Mouse (Mus musculus) embryo, embryonic 10.5 days (tissue): ENCODE results near the gene Epn1.

Experiments
- DNase-seq: peaks from one replicate; pipeline ENCODE4 v3.0.0-alpha.2; 2015; ENCODE audit warnings: low spot score

Gene Epn1

DNA sequence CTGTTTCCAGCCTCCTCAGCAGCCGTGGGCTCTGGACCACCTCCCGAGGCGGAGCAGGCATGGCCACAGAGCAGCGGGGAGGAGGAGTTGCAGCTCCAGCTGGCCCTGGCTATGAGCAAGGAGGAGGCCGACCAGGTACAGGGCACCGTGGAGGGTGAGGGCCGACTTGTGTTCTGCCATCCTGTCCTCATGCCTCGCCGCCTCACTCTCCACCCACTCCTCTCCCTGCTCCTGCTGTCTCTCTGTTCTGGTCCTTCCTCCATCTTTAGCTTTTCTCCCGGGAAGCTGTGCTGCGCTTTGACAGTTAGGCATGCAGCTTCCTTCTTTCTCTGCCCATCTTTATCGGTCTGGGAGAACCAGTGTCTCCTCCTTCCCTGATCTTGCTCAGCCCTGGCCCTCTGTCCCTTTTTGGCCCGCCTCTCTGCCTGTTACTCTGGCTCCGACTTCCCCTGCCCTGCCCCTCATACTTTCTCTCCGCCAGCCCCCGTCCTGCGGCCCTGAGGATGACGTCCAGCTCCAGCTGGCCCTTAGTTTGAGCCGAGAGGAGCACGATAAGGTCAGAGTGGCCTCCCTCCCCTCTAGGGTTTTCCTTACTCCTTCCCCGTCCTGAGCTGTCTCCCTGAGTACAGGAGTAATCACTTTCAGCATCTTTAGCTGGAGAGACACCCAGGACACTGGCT, 12.9 kb downstream of the Epn1 start:
- DNase-seq = no peak

DNA sequence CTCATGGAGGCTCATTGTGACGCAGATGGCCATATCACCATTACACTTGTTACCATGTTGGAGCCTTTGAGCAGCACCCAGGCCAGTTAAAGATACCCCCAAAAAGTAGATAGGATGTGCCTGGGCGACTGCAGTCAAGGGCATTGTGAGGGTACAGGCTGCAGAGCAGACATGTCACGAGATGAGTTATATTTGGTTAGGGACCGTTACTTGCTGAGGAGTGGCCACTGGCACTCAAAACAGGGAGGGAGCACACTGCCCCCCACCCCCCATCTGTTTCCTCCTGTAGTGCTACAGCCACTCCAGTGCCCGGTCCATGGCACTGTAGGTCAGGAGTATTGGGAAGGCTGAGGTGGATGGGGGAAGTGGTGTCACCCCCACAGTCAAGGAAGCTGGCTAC, 18.7 kb downstream of the Epn1 start:
- no peak for DNase-seq

DNA sequence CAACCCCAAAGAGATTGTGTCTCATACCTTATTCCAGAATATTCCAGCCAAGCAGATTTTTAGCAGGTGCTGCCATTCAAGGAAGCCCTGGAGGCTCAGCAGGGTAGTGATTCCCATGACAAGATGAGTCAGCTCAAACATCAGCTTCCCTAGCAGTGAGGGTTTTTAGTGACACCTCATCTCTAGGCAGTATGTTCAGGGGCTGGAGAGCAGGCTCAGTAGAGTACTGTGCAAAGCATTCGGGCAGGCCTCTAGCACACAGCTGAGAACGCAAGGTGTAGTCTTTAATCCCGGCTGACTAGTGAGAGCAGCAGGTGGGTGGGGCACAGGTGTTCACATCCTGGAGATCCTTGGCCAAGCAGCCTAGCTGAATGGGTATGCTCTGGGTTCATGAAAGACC, 19.8 kb downstream of the Epn1 start:
- no peak for DNase-seq

DNA sequence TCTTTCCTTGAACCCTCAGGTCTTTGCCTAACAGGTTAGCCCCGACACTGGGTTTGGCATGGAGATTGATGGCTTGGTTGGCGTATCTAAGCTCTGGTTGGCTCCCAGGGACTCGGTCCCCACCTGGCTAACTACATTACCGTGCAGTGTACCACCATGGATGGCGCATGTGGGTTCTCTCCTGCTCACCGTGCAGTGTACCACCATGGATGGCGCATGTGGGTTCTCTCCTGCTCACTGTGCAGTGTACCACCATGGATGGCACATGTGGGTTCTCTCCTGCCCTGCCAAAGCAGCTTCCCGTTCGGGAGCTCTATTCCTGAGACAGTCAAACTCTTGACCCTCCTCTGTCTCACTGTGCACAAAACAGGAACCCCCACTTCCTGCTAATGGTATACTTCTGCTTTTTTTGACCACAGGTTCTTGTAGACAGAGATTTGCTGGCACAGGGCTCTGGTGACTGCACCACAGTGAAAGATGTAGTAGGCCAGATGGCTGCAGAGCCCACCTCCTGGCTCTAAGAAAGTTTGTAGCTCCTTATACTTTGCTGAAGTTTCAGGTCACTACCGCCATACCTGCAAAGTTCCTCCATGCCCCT, 21.1 kb downstream of the Epn1 start:
- no peak for DNase-seq

DNA sequence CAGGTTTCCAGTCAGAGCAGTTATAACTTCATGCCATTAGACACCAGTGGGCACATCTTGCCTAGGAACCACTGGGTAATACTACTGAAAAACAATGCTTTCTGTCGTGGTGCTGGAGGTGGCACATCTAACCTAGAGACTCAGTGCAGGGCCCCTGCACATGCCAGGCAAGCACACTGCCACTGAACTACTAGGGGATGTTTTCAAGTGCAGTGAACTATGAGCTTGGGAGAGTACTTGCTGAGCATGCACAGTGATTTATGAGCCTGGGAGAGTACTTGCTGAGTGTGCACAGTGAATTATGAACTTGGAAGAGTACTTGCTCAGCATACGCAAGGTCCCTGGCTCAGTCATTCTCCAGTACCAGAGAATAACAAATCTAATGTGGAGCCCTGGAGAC, 22.5 kb downstream of the Epn1 start:
- DNase-seq = no peak

DNA sequence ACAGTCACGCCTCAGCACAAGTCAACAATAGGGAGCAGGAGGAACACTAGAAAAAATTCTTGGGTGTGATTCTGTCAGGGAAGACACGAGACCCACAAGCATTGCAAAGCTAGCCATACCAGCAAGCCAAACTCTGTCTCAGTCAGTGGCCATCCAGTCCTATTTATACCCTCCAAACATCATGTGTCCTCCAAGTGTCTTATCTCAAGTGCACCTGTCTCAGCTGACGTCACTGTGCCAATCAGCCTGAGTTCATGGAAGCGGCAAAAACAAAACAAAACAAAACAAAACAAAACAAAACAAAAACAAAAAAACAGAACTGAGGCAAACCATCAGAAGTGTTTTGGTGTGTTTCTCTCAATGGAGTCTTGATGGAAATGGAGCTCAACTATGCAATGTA, 28.2 kb downstream of the Epn1 start:
- no peak for DNase-seq

DNA sequence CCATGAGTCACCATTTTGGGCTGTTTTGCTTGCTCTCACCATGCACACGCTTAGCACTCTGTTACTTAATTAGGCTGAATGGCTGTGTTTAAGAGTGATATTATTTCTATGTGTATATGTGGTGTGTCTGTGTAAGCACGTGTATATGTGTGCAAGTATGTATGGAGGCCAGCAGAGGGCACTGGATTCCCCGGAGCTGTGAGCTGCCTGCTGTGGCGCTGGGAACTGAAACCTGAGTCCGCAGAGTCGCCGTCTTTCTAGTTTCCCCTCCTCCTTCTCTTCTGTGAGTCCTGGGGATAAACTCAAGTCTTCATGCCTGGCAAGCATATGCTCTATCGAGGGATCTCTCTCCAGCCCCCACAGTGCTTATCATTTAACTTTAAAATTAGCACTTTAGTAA, 29.3 kb downstream of the Epn1 start:
- DNase-seq = no peak

DNA sequence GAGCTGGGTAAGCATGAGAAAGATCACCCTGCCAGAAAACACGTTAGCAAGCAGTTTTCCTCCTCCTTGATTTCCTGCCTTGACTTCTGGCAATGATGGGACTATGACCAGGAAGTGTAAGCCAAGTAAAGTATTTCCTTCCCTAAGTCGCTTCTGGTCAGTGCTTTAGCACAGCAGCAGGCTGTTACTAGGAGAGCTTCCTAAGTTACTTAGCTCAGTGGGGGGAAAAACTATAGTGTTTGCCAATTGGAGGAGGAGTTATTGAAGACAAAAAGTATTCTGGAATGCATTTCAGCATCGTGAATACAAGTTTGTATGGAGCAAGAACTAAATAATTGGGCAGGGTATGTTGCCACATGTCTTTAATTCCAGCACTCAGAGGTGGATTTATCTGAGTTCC, 32.7 kb downstream of the Epn1 start:
- no peak for DNase-seq

DNA sequence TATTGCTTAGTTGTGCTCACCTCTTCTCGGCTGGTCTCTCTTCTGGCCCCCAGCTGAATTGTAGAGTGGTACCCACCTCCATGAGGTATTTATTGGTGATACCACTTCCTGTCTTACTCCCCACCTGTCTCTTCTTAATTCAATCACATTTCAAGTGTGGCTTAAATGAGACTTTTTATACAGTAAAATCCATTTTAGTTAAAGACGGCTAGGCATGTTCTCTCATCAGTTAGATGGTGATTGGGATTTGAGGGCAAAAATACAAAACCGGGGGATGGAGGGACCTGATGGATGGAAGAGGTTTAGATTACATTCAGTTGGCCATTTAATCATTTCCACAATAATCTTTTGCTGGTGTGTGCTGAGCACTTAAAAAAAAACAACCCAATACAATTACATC, 36.8 kb downstream of the Epn1 start, which contains the start of gene Rfpl4:
Gene Rfpl4 (minus strand): TSS at position 101 of the 400 bp plus-strand sequence.
- DNase-seq = no peak

DNA sequence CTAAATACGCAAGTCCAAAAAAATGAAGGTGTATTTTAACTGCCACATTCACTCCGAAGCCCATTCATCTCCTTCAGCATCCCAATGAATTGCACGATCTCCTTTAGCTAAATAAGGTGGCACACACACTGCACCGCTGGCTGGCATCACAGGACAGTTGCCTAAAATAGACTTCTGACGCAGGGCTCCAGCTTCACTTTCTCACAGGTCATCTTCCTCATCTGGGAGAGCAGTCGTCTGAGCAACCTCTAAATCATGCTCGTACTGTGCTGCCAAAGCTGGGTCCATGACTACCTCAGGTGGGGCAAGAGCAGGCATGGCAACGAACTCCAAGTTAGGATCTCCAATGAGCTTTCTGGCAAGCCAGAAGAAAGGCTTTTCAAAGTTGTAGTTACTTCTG, 45.0 kb downstream of the Epn1 start:
- no peak for DNase-seq

DNA sequence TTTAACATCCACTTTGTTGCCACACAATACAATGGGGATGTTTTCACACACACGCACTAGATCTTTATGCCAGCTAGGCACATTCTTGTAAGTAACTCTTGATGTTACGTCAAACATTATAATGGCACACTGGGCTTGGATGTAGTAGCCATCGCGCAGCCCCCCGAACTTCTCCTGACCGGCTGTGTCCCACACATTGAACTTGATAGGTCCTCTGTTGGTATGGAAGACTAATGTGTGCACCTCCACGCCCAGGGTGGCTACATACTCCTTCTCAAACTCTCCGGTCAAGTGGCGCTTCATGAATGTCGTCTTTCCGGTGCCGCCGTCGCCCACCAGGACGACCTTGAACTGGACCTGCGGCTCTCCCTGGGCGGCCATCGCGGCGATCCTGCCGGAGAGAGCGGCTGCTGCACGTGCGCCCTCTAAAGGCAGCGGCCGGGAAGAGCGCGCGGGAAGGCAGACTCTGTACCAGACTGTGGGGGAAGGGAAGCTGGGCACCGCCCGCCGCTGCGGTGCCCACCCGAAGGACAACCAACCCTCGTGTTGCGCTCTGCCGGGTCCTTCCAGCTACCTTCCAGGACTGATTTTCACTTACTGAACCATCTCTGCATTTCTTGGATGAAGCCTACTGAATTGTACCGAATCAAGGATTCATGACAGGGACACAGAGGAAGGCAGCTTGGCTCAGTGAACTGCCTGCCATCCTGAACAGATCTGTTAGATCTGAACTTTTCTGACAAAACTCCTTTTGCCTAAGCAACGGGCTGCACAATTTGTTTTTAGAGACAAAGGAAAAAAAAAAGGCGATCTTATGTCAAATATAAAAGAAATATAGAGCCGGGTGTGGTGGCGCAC, 45.7 kb downstream of the Epn1 start, which contains the start of gene Rasl2-9:
Gene Rasl2-9 (minus strand): TSS at position 402 of the 858 bp plus-strand sequence.
- peak; percentile 76 for DNase-seq
